Mouse (Mus musculus): ENCODE results near the gene Antxr2. TPM values are rescaled to one million over a fixed set of nuclear protein-coding genes. Genes with fewer than 3 reads are reported as not detected.

Gene Antxr2
- total and polyA plus RNA-seq, 2 experiments from 2014 or later: 1.9 to 5.1 TPM

DNA sequence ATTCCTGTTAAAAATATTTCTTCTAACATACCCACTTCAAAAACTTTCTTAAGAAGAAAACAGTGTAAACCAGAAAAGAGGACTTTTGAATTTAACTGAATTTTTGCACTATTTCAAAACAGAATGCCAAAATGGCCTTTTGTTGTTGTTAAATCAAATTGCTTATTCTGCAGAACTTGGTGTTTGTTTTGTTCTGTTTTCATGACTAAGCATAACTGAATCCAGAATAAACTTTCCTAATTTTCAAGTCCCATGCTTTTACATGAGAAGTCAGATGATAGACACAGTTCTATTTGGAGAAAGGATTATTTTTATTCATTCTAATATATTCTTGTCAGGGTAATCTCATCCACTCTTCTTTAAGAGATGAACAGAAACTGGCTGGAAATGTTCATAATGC lies 64.7 kb downstream of the Antxr2 start:
- no peak for ATAC-seq
- Histone ChIP-seq H3K9ac (no peak overlapping the region), H3K9me3 (ENCODE audit: low read length) (no peaks in the 10 kb centered on the region), H3K27me3 (ENCODE audit: insufficient read depth, low read length) (no peaks in the 10 kb centered on the region), H3K4me2 (ENCODE audit: low read depth) (no peak overlapping the region), H3K27ac (ENCODE audit: low read depth, low read length) (no peak overlapping the region), H3K36me3 (ENCODE audit: insufficient read depth) (no peaks in the 10 kb centered on the region), H3K4me1 (ENCODE audit: insufficient read depth) (no peaks in the 10 kb centered on the region), H3K4me3 (ENCODE audit: low read depth, low read length) (no peak overlapping the region)
- TF ChIP-seq CTCF (IDR thresholded peaks at IDR 0.05; ENCODE audit: low read depth): no peak
- no peak for DNase-seq

DNA sequence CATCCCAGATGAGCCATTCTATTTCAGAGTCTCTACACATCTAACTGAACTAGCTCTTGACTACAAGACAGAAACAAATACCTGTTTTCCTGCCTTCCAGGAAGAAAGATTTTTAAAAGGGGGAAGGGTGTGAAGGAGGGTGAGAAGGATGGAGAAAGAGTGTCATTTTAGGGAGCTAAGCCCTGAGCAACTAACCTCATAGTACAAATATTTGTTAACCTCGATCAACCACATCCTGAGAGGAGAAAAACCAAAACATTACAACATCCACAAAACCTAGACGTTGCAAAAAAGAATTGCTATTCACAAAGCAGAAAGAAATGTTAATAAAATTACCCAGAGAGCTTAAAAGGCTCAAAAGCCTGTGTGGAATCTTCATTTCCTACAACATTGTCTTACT lies 66.4 kb downstream of the Antxr2 start:
- Histone ChIP-seq H3K27me3 (ENCODE audit: insufficient read depth, low read length) (no peaks in the 10 kb centered on the region), H3K27ac (ENCODE audit: low read depth, low read length) (no peak overlapping the region), H3K4me1 (ENCODE audit: insufficient read depth) (no peaks in the 10 kb centered on the region), H3K36me3 (ENCODE audit: insufficient read depth) (no peaks in the 10 kb centered on the region), H3K9ac (no peak overlapping the region), H3K4me2 (ENCODE audit: low read depth) (no peak overlapping the region), H3K4me3 (ENCODE audit: low read depth, low read length) (no peak overlapping the region), H3K9me3 (ENCODE audit: low read length) (no peaks in the 10 kb centered on the region)
- DNase-seq (no peak), ATAC-seq (no peak)
- 85% methylated on average over 2 of the region's 2 CpGs for WGBS
- no peak for TF ChIP-seq CTCF (IDR thresholded peaks at IDR 0.05; ENCODE audit: low read depth)

DNA sequence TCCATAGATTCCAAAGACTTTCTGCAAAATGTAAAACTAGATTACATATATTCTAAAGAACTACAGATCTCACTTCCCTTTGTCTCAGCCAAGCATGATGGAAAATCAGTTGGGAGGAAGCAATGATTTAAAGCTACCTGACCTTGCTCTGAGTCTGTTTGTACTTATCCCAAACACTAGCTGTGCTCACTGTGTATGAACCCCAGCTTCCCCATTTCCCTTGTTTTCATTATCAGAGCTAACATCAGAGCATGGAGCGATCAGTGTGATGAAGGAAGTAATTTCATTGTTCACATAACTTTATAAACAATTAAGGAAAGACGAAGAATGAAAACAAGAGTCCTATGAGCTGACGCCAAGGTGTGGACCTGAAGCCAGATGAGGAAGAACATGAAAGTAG lies 68.3 kb downstream of the Antxr2 start:
- ATAC-seq (no peak), DNase-seq (no peak)
- Histone ChIP-seq H3K27me3 (ENCODE audit: insufficient read depth, low read length) (no peaks in the 10 kb centered on the region), H3K4me1 (ENCODE audit: insufficient read depth) (no peaks in the 10 kb centered on the region), H3K9me3 (ENCODE audit: low read length) (no peaks in the 10 kb centered on the region), H3K27ac (ENCODE audit: low read depth, low read length) (no peak overlapping the region), H3K4me3 (ENCODE audit: low read depth, low read length) (no peak overlapping the region), H3K36me3 (ENCODE audit: insufficient read depth) (no peaks in the 10 kb centered on the region), H3K9ac (no peak overlapping the region), H3K4me2 (ENCODE audit: low read depth) (no peak overlapping the region)
- no peak for TF ChIP-seq CTCF (IDR thresholded peaks at IDR 0.05; ENCODE audit: low read depth)
- 97% methylated on average over 3 of the region's 3 CpGs for WGBS

- H3K4me1 ChIP-seq (ENCODE audit: insufficient read depth): no peaks in the 10 kb centered on the region
- no peak for DNase-seq
- H3K9ac ChIP-seq: no peak overlapping the region
- H3K9me3 ChIP-seq (ENCODE audit: low read length): no peaks in the 10 kb centered on the region
- H3K4me2 ChIP-seq (ENCODE audit: low read depth): no peak overlapping the region
- no peak overlapping the region for H3K27ac ChIP-seq (ENCODE audit: low read depth, low read length)
- H3K36me3 ChIP-seq (ENCODE audit: insufficient read depth): no peaks in the 10 kb centered on the region
- WGBS: 82% methylated on average over 7 of the region's 7 CpGs
- no peak for TF ChIP-seq CTCF (IDR thresholded peaks at IDR 0.05; ENCODE audit: low read depth)
- no peak for ATAC-seq
- H3K4me3 ChIP-seq (ENCODE audit: low read depth, low read length): no peak overlapping the region
- no peaks in the 10 kb centered on the region for H3K27me3 ChIP-seq (ENCODE audit: insufficient read depth, low read length)
Measured at GRCm38 (mm10) chr5:97961786-97962185, 69.1 kb downstream of the Antxr2 start.

DNA sequence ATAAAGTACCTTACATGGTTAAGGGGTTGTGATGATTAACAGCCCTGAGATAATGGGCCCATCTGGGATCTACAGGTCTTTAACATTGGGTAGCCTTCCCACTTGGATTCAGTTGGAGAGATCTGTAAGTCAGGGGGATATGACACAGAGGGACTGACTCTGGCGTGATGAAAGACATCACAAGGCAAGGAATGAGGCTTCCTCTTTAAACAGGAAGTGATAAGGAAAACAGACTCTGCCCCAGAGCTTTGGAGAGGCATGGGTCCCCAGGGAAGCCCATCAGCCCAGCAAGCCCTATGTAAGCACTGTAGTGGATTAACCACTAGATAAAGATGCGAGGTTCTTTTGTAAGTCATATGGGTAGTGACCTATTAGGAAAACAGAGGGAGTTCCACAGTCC lies 71.2 kb downstream of the Antxr2 start:
- H3K36me3 ChIP-seq (ENCODE audit: insufficient read depth): no peaks in the 10 kb centered on the region

GRCm38 (mm10) chr5:97959010-97959409 lies 71.8 kb downstream of the Antxr2 start:
- no peaks in the 10 kb centered on the region for H3K9me3 ChIP-seq (ENCODE audit: low read length)
- ATAC-seq (no peak), DNase-seq (no peak)
- H3K27me3 ChIP-seq (ENCODE audit: insufficient read depth, low read length): no peaks in the 10 kb centered on the region
- H3K4me3 ChIP-seq (ENCODE audit: low read depth, low read length): no peak overlapping the region
- no peak overlapping the region for H3K4me2 ChIP-seq (ENCODE audit: low read depth)
- H3K36me3 ChIP-seq (ENCODE audit: insufficient read depth): no peaks in the 10 kb centered on the region
- no peak overlapping the region for H3K9ac ChIP-seq
- no peaks in the 10 kb centered on the region for H3K4me1 ChIP-seq (ENCODE audit: insufficient read depth)
- no peak for TF ChIP-seq CTCF (IDR thresholded peaks at IDR 0.05; ENCODE audit: low read depth)
- no peak overlapping the region for H3K27ac ChIP-seq (ENCODE audit: low read depth, low read length)
- WGBS: 89% methylated on average over 3 of the region's 3 CpGs

More for the DNA sequence above, 71.2 kb downstream of the Antxr2 start:
- Histone ChIP-seq H3K9me3 (ENCODE audit: low read length) (no peaks in the 10 kb centered on the region), H3K27ac (ENCODE audit: low read depth, low read length) (no peak overlapping the region), H3K4me3 (ENCODE audit: low read depth, low read length) (no peak overlapping the region), H3K27me3 (ENCODE audit: insufficient read depth, low read length) (no peaks in the 10 kb centered on the region), H3K4me2 (ENCODE audit: low read depth) (no peak overlapping the region), H3K4me1 (ENCODE audit: insufficient read depth) (no peaks in the 10 kb centered on the region), H3K9ac (no peak overlapping the region)
- ATAC-seq (no peak), DNase-seq (no peak)
- 87% methylated on average over 2 of the region's 2 CpGs for WGBS
- TF ChIP-seq CTCF (IDR thresholded peaks at IDR 0.05; ENCODE audit: low read depth): no peak

DNA sequence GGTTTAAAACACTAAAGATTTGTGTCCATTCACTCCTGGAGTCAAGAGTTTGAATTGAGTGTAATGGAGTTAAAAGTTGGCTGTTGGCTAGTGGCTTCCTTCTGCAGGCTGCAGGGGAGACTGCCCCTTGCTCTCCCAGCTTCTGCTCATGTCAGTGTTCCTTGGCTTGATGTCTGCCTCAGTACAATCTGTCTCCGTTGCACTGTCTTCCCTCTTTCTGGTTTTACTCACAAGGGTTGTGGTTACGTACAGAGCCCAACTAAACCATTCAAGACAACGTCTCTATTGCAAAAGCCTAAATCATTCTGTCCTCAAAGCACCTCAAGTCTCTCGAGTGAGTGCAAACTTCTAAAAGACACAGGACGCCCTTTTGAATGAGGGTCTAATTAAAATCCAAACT lies 73.3 kb downstream of the Antxr2 start:
- TF ChIP-seq CTCF (IDR thresholded peaks at IDR 0.05; ENCODE audit: low read depth): no peak
- no peaks in the 10 kb centered on the region for H3K36me3 ChIP-seq (ENCODE audit: insufficient read depth)
- no peak for ATAC-seq

More for the DNA sequence above, 73.3 kb downstream of the Antxr2 start:
- Histone ChIP-seq H3K27me3 (ENCODE audit: insufficient read depth, low read length) (no peaks in the 10 kb centered on the region), H3K4me3 (ENCODE audit: low read depth, low read length) (no peak overlapping the region), H3K9me3 (ENCODE audit: low read length) (no peaks in the 10 kb centered on the region), H3K4me1 (ENCODE audit: insufficient read depth) (no peaks in the 10 kb centered on the region), H3K27ac (ENCODE audit: low read depth, low read length) (no peak overlapping the region), H3K9ac (no peak overlapping the region), H3K4me2 (ENCODE audit: low read depth) (no peak overlapping the region)
- DNase-seq: no peak
- 77% methylated on average over 5 of the region's 5 CpGs for WGBS

Data from forebrain, postnatal 0 days (tissue).